Comparison of ENCODE assay signal across 9 mouse cellular contexts in genomic region chr5:120134000-120134399, GRCm38 (mm10). TPM values are rescaled to one million over a fixed set of nuclear protein-coding genes. Genes with fewer than 3 reads are reported as not detected.
DNase-seq lines count a peak whose midpoint lies in the region; ATAC-seq and TF ChIP-seq lines count a peak whose summit lies in the region.
"Had no signal": no experiment of that assay in that cellular context is flagged by ENCODE, and none has a peak within 500 bp of the region (broad histone marks: within the 10 kb centered on the region; RNA-seq: fewer than 3 reads in every experiment).

No protein-coding gene starts in this region.

- H3K27ac ChIP-seq in embryonic facial prominence, embryonic 14.5 days (replicated peaks; ENCODE audit: low read depth, low read length), result no peak overlapping the region
- no peak overlapping the region for H3K27ac ChIP-seq in layer of hippocampus, adult 2 months
- H3K27ac ChIP-seq: hindbrain, embryonic 15.5 days had no signal

- DNase-seq in gastrocnemius, adult 18-20 months (ENCODE audit: low spot score), result peak; percentile 40
- no peak for DNase-seq in gastrocnemius, postnatal 25 days
- peak; percentile 43 for DNase-seq in 416B (ENCODE audit: low read depth)
- DNase-seq in adipocyte (ENCODE audit: low spot score), result peak; percentile 61
- DNase-seq in embryonic facial prominence, embryonic 14.5 days (ENCODE audit: low spot score), result peak; percentile 15
- DNase-seq in layer of hippocampus, adult 2 months (ENCODE audit: low spot score in 2 of 2), result peak; percentile 42 to 65
- peak; percentile 70 for DNase-seq in lung, postnatal 10 days
- peak; percentile 32 to 58 for DNase-seq in spleen, postnatal 14 days (ENCODE audit: low spot score in 2 of 2)

- H3K4me1 ChIP-seq in embryonic facial prominence, embryonic 14.5 days (ENCODE audit: control insufficient read depth, insufficient read depth, low read length), result no peaks in the 10 kb centered on the region

- peak; percentile 96 for TF ChIP-seq CTCF in layer of hippocampus, adult 2 months (conservative IDR thresholded peaks at IDR 0.05)

- H3K36me3 ChIP-seq in embryonic facial prominence, embryonic 14.5 days (ENCODE audit: control insufficient read depth, insufficient read depth, low read length), result peaks cover 49% of the 10 kb centered on the region
- H3K36me3 ChIP-seq: hindbrain, embryonic 15.5 days had no signal

- no peak overlapping the region for H3K4me2 ChIP-seq in embryonic facial prominence, embryonic 14.5 days (ENCODE audit: low read depth, low read length)
- H3K4me2 ChIP-seq: hindbrain, embryonic 15.5 days had no signal

- H3K9me3 ChIP-seq in embryonic facial prominence, embryonic 14.5 days (ENCODE audit: control insufficient read depth, low read length), result no peaks in the 10 kb centered on the region
- H3K9me3 ChIP-seq: hindbrain, embryonic 15.5 days had no signal

- ATAC-seq in embryonic facial prominence, embryonic 14.5 days (ENCODE audit: low read depth), result no peak

- H3K9ac ChIP-seq in embryonic facial prominence, embryonic 14.5 days (ENCODE audit: low read depth, low read length), result no peak overlapping the region
- H3K9ac ChIP-seq: hindbrain, embryonic 15.5 days had no signal

- WGBS in embryonic facial prominence, embryonic 14.5 days, result 29% methylated on average over 6 of the region's 6 CpGs

- no peaks in the 10 kb centered on the region for H3K27me3 ChIP-seq in embryonic facial prominence, embryonic 14.5 days (replicated peaks; ENCODE audit: control insufficient read depth, insufficient read depth, low read length)
- H3K27me3 ChIP-seq: hindbrain, embryonic 15.5 days had no signal

- no peak overlapping the region for H3K4me3 ChIP-seq in embryonic facial prominence, embryonic 14.5 days (ENCODE audit: low read depth, low read length)
- no peak overlapping the region for H3K4me3 ChIP-seq in layer of hippocampus, adult 2 months
- H3K4me3 ChIP-seq: hindbrain, embryonic 15.5 days had no signal

RNA-seq across cellular contexts. Expression of gene Rbm19, which starts 17.7 kb away (rescaled TPM):
- 10 to 100 TPM; 15.2 to 20.1 TPM for total RNA-seq in gastrocnemius, adult 18-20 months (2021)
- total RNA-seq in gastrocnemius, postnatal 25 days (2021), result 10 to 100 TPM; 16.8 to 18.5 TPM
- polyA plus RNA-seq in embryonic facial prominence, embryonic 14.5 days (2014; fragmentation: Nextera tagmentation; extraction: Ambion mirVana), result 14.4 and 18.7 TPM in 2 replicates
- 10 to 100 TPM; 18.9 to 23.3 TPM for total RNA-seq in layer of hippocampus, adult 2 months (2021)
